In the genomic region with DNA sequence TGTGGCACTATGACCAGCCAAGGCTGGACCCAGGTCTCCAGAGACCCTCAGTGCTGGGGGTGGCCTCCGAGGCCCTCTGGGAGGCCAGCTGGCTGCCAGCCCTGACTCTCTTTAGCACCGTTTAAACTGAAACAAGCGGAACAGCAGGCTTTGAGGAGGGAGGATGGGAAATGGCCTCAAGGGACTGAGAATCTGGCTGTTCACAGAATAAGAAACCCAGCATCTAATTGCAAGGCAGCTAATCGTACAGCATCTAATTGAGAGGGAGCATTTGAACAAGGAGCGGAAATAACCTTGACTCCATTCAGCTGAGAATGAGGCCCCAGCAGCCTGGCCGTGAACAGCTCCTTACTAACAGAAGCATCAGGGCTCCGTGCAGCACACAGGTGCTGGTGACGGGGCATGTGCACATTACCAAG, we compare ENCODE assay signal across 13 mouse cellular contexts.
DNase-seq lines count a peak whose midpoint lies in the region; ATAC-seq and TF ChIP-seq lines count a peak whose summit lies in the region.
"Had no signal": no experiment of that assay in that cellular context is flagged by ENCODE, and none has a peak within 500 bp of the region (broad histone marks: within the 10 kb centered on the region; RNA-seq: fewer than 3 reads in every experiment).

No protein-coding gene starts in this region.

- no peaks in the 10 kb centered on the region for H3K9me3 ChIP-seq in neural tube, embryonic 11.5 days (ENCODE audit: control insufficient read depth, low read length)
- no peaks in the 10 kb centered on the region for H3K9me3 ChIP-seq in hindbrain, postnatal 0 days (ENCODE audit: low read length)
- H3K9me3 ChIP-seq: heart, embryonic 10.5 days had no signal

- no peak overlapping the region for H3K4me3 ChIP-seq in neural tube, embryonic 11.5 days (ENCODE audit: low read depth, low read length)
- no peak overlapping the region for H3K4me3 ChIP-seq in hindbrain, postnatal 0 days (ENCODE audit: low read length)
- H3K4me3 ChIP-seq: erythroblast, embryonic 14.5 days; heart, embryonic 10.5 days; left cerebral cortex, adult 2 months had no signal

- H3K4me1 ChIP-seq in neural tube, embryonic 11.5 days (ENCODE audit: control insufficient read depth, insufficient read depth, low read length), result peaks cover 4% of the 10 kb centered on the region; the same call in 1 of the 2 replicates
- H3K4me1 ChIP-seq in hindbrain, postnatal 0 days (ENCODE audit: insufficient read depth, low read length), result peaks cover 6% of the 10 kb centered on the region
- H3K4me1 ChIP-seq: heart, embryonic 10.5 days had no signal

- no peak overlapping the region for H3K9ac ChIP-seq in neural tube, embryonic 11.5 days (ENCODE audit: low read length)
- no peak overlapping the region for H3K9ac ChIP-seq in hindbrain, postnatal 0 days (replicated peaks; ENCODE audit: low read length)
- H3K9ac ChIP-seq: lung, embryonic 14.5 days had no signal

- no peak overlapping the region for H3K4me2 ChIP-seq in neural tube, embryonic 11.5 days (ENCODE audit: low read depth)
- H3K4me2 ChIP-seq in hindbrain, postnatal 0 days (ENCODE audit: low read depth, low read length), result no peak overlapping the region
- H3K4me2 ChIP-seq: lung, embryonic 14.5 days had no signal

- WGBS in neural tube, embryonic 11.5 days, result 43% methylated on average over 8 of the region's 8 CpGs
- WGBS in hindbrain, postnatal 0 days, result 13% methylated on average over 8 of the region's 8 CpGs

- TF ChIP-seq CTCF in hindbrain, postnatal 0 days (IDR thresholded peaks at IDR 0.05; ENCODE audit: low read depth), result no peak

- H3K36me3 ChIP-seq in neural tube, embryonic 11.5 days (ENCODE audit: control insufficient read depth, insufficient read depth, low read length), result no peaks in the 10 kb centered on the region
- no peaks in the 10 kb centered on the region for H3K36me3 ChIP-seq in hindbrain, postnatal 0 days (ENCODE audit: insufficient read depth, low read length)
- H3K36me3 ChIP-seq: heart, embryonic 10.5 days had no signal

- no peaks in the 10 kb centered on the region for H3K27me3 ChIP-seq in neural tube, embryonic 11.5 days (ENCODE audit: control insufficient read depth, insufficient read depth, low read length)
- no peaks in the 10 kb centered on the region for H3K27me3 ChIP-seq in hindbrain, postnatal 0 days (ENCODE audit: insufficient read depth, low read length)

- H3K27ac ChIP-seq in neural tube, embryonic 11.5 days (ENCODE audit: low read depth, low read length), result no peak overlapping the region
- H3K27ac ChIP-seq in hindbrain, postnatal 0 days, result no peak overlapping the region
- H3K27ac ChIP-seq: heart, embryonic 10.5 days; left cerebral cortex, adult 2 months had no signal

- peak; percentile 49 for DNase-seq in adrenal gland, postnatal 10 days
- DNase-seq in adrenal gland, postnatal 36 days, result no peak
- DNase-seq in neural tube, embryonic 11.5 days (ENCODE audit: low spot score), result peak; percentile 27
- no peak for DNase-seq in neural tube, embryonic 10.5 days (ENCODE audit: extremely low spot score, low spot score)
- peak; percentile 61 for DNase-seq in hindbrain, postnatal 0 days (ENCODE audit: low spot score)
- DNase-seq in retina, embryonic 14.5 days (ENCODE audit: low spot score), result peak; percentile 62
- DNase-seq in thymus, postnatal 4 days, result no peak
- no peak for DNase-seq in thymus, postnatal 14 days
- DNase-seq: kidney, adult 2 months; lung, embryonic 14.5 days had no signal

- peak; percentile 81 for ATAC-seq in neural tube, embryonic 11.5 days (ENCODE audit: insufficient read depth, low FRiP score, low TSS enrichment)
- ATAC-seq in hindbrain, postnatal 0 days, result peak; percentile 59

Comparison
In these comparisons a context has a peak if more than half of its experiments do, and no peak if none do; other contexts are left out.
1. DNase-seq: peak in adrenal gland, postnatal 10 days (single experiment), neural tube, embryonic 11.5 days (single experiment), hindbrain, postnatal 0 days (single experiment) and retina, embryonic 14.5 days (single experiment); none in adrenal gland, postnatal 36 days (0 of 2), neural tube, embryonic 10.5 days (single experiment), thymus, postnatal 4 days (single experiment) and thymus, postnatal 14 days (single experiment).